Mouse (Mus musculus) myocyte (in vitro differentiated cells): ENCODE results near the gene Myh9.

Source experiments
- CEBPB ChIP-seq: IDR thresholded peaks from 2 replicates; pipeline ENCODE4 v1.6.1; 2011; ENCODE audit warnings: mild to moderate bottlenecking, moderate library complexity; ENCODE audit not compliant: poor library complexity, insufficient read depth, severe bottlenecking
- MAX ChIP-seq: IDR thresholded peaks from one replicate; pipeline ENCODE4 v1.6.1; 2011; ENCODE audit warnings: low read depth, mild to moderate bottlenecking, control low read depth
- MYOD1 ChIP-seq, 3 experiments: IDR thresholded peaks; one replicate each; pipeline ENCODE4 v1.6.1; 2011; ENCODE audit warnings: control low read depth in 2 of 3, low read depth in 2 of 3, mild to moderate bottlenecking in 2 of 3, moderate library complexity in 1 of 3; ENCODE audit not compliant: insufficient read length in 2 of 3, control insufficient read depth in 1 of 3
- MYOG ChIP-seq, 3 experiments: IDR thresholded peaks; one replicate each; pipeline ENCODE4 v1.6.1; 2011; ENCODE audit warnings: control low read depth in 2 of 3, low read depth in 2 of 3, mild to moderate bottlenecking in 2 of 3; ENCODE audit not compliant: insufficient read length in 2 of 3, control insufficient read depth in 1 of 3, insufficient read depth in 1 of 3
- POLR2A ChIP-seq: IDR thresholded peaks from one replicate; pipeline ENCODE4 v1.6.1; 2011; ENCODE audit warnings: low read depth, mild to moderate bottlenecking, control low read depth, moderate library complexity; ENCODE audit not compliant: insufficient read length
- POLR2AphosphoS2 ChIP-seq: IDR thresholded peaks from one replicate; pipeline ENCODE4 v1.6.1; 2011; ENCODE audit warnings: low read depth, control low read depth; ENCODE audit not compliant: insufficient read length
- REST ChIP-seq: IDR thresholded peaks from one replicate; pipeline ENCODE4 v1.6.1; 2011; ENCODE audit warnings: mild to moderate bottlenecking, control low read depth, moderate library complexity; ENCODE audit not compliant: insufficient read depth, insufficient read length
- TCF3 ChIP-seq: IDR thresholded peaks from one replicate; pipeline ENCODE4 v1.6.1; 2011; ENCODE audit warnings: low read depth, control low read depth; ENCODE audit not compliant: insufficient read length

GRCm38 (mm10) chr15:77866583-77867220 lies 24.7 kb upstream of the Myh9 start:
- TF ChIP-seq POLR2A (no peak), MYOD1 (IDR thresholded peaks at IDR 0.05; ENCODE audit: control insufficient read depth in 1 of 3, insufficient read length in 2 of 3, low read depth in 2 of 3) (no peak), POLR2AphosphoS2 (no peak), MAX (no peak), TCF3 (no peak), CEBPB (no peak), MYOG (IDR thresholded peaks at IDR 0.05; ENCODE audit: control insufficient read depth in 1 of 3, insufficient read depth in 1 of 3, insufficient read length in 2 of 3, low read depth in 2 of 3) (no peak), REST (no peak)
